Mouse (Mus musculus): ENCODE results near the gene Tango2. TPM values are rescaled to one million over a fixed set of nuclear protein-coding genes. Genes with fewer than 3 reads are reported as not detected.

Tango2 gene
- total RNA-seq (2015; ENCODE audit: low replicate concordance) (8.8 and 26.9 TPM in 2 replicates), total RNA-seq (2017; ENCODE audit: low replicate concordance) (8.8 and 12.1 TPM in 2 replicates)

DNA sequence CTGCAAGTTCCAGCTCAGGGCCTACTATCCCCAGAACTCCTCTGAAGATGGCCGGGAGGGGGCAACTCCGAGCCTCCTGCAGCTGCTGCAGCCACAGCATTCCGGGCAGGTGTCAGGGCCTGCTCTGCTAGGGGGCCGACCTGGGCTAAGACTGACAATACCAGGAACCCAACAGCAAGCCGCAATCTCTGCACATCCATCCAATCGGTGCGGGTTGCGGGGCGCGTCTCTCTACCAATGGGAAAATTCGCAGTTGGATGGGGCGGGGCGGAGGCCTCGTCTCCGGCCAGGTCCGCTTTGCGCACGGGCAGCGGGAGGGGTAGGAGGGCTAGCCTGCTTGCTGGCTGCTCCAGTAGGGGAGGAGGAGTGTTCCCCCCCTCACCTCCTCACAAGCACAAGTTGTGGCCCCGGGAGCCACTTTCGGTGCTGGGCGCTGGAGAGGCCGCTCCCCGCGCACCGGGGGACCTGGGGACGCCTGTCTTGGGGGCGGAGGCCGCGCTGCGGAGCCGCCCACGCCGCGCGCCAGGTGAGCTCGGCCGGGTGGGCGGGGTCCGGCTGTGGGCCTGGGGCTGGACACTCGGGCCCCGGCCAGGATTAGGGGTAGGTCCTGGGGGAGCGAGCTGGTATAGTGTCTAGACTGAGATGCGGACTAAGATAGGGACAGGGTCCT, at the start of gene Tango2, which contains the start of gene Arvcf:
TSS of gene Tango2 (minus strand) at position 173 of the 670 bp plus-strand sequence.
TSS of gene Arvcf (plus strand) at position 252 of the 670 bp plus-strand sequence.
- no peak for ATAC-seq (replicated peaks; ENCODE audit: low FRiP score, poor library complexity, severe bottlenecking)

DNA sequence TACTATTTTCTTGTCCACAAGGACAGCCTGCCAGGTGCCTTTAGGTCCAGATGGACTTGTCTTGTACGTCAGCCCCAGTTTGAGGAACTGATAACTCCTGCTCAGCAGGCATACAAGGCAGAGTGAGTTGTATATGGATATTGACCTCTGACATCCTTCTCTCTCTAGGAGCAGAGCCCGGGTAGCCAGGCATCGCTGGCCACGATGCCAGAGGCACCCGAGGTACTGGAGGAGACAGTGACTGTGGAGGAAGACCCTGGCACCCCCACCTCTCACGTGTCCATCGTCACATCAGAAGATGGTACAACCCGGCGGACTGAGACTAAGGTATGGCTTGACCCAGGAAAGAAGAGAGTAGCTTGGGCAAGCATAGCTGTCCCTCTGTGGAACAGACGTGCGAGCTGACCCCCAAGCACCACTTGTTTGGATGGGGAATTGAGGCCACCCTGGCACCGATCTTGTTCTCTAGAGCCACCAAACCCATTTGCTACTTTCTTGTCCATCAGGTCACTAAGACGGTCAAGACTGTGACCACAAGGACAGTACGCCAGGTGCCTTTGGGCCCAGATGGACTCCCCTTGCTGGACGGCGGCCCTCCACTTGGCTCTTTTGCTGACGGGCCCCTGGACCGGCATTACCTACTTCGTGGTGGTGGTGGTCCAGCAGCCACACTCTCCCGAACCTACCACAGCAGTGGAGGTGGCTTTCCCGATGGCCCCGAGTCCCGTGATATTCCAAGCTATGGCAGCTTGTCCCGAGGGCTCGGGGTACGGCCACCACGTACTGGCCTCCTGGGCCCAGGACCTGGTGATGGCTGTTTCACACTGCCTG, 49.1 kb upstream of the Tango2 start:
- no peak for ATAC-seq (replicated peaks; ENCODE audit: low FRiP score, poor library complexity, severe bottlenecking)

GRCm38 (mm10) chr16:18396201-18396600, 48.3 kb upstream of the Tango2 start:
- ATAC-seq (replicated peaks; ENCODE audit: low FRiP score, poor library complexity, severe bottlenecking) = no peak

- no peak for ATAC-seq (replicated peaks; ENCODE audit: low FRiP score, poor library complexity, severe bottlenecking)
These were observed 47.7 kb upstream of the Tango2 start for GRCm38 (mm10) chr16:18395620-18396036.

GRCm38 (mm10) chr16:18394777-18395619, 47.1 kb upstream of the Tango2 start:
- no peak for ATAC-seq (replicated peaks; ENCODE audit: low FRiP score, poor library complexity, severe bottlenecking)

GRCm38 (mm10) chr16:18394056-18394455, 46.2 kb upstream of the Tango2 start:
- ATAC-seq (replicated peaks; ENCODE audit: low FRiP score, poor library complexity, severe bottlenecking) = no peak

- no peak for ATAC-seq (replicated peaks; ENCODE audit: low FRiP score, poor library complexity, severe bottlenecking)
These were observed 45.7 kb upstream of the Tango2 start for GRCm38 (mm10) chr16:18393595-18393994.

DNA sequence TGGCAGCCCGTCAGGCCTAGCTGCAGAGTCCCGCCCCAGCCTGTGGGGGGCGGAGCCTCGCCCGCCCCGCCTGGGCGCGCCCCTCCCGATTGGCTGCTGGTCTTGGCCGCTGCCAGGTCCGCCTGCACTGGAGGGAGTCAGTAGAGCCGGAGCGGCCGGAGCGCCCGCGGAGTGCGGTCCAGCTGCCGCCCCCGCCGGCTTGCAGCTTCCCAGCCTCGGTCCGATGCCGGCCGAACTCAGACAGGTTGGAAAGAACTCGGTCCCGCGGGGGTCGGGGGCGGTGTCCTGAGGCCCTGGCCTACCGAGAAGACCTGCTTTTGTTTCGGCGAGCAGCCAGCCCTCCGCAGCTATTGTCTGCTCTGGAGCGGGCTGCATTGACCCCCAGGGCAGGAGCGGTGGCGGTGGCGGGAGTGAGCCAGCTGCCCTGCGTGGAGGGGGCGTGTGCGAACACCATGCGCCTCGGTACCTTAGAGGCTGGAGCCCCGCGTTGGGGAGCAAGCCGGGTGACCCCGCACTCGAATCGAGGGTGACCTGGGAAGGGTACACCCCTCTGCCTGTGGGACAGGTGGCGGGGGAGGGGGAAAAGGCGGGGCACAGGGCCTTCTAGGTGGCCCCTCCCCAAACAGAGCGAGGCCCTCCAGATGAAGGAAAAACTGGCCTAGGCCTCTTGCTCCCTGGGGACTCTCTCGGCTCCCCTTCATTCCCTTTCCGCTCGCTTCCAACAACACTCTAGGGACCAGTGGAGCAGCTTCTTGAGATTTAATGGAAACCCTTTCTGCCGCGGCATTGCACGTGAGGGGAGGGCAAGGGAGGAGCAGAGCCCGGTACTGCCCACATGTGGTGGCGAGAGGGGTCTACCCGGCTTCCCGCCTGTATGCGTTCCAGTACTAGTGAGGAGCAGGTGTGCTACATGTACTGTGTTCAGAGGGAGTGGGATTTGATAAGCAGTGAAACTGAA, 44.8 kb upstream of the Tango2 start:
- ATAC-seq (replicated peaks; ENCODE audit: low FRiP score, poor library complexity, severe bottlenecking) = peak; percentile 90

GRCm38 (mm10) chr16:18391728-18392127, 43.8 kb upstream of the Tango2 start:
- ATAC-seq (replicated peaks; ENCODE audit: low FRiP score, poor library complexity, severe bottlenecking) = no peak

- ATAC-seq (replicated peaks; ENCODE audit: low FRiP score, poor library complexity, severe bottlenecking) = no peak
These were observed 43.2 kb upstream of the Tango2 start for GRCm38 (mm10) chr16:18391127-18391526.

DNA sequence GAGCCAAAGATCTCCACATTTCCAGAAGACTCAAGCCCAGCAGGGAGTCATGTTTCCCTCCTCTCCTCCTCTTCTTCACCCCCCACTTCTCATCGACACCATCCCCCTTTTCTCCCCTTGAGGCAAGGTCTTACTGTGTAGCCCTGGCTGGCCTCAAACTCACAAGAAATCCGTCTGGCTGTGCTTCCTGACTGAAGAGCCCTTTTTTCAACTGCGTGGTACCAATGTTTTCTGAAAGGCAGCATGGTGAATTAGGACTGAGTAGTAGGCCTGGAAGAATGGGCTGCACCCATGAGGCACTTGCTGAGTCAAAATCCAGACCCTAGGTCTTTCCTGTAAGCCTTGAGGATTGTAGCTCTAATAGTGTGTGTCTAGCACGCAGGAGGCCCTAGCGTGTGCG, 42.5 kb upstream of the Tango2 start:
- ATAC-seq (replicated peaks; ENCODE audit: low FRiP score, poor library complexity, severe bottlenecking) = no peak

DNA sequence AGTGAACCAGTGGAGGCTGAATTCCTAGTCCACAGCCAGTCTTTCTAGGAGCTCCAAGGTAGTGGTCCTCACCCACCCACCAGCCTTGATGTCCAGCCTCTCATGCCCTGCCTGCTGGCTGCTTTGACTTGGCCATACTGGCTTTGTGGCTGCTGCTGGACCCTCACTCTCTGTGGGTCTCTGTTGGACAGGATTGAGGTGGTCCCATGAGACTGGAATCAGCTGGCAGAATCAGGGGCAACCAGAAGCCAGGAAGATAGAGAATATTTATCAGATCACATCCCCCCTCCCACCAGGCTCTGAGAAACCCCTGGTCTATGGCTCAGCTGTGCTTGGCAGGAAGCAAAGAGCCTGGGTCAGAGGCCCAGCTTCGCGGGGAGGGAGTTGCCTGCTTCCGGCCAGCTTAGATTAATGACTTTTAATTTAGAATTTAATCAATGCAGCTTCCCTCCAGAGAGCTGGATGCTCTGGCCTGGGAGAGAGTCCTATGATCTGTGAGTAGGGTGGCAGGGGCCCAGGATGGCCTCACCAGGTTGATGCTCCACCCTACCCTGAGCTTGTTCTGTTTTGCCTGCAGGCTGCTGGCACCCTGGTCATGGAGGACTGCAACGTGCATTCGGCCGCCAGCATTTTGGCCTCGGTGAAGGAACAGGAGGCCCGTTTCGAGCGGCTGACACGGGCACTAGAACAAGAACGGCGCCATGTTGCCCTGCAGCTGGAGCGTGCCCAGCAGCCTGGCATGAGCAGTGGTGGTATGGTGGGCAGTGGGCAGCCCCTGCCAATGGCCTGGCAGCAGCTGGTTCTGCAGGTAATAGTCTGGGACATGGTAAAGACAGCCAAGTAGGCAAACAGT, 40.9 kb upstream of the Tango2 start:
- no peak for ATAC-seq (replicated peaks; ENCODE audit: low FRiP score, poor library complexity, severe bottlenecking)

- ATAC-seq (replicated peaks; ENCODE audit: low FRiP score, poor library complexity, severe bottlenecking) = no peak
These were observed 40.0 kb upstream of the Tango2 start for GRCm38 (mm10) chr16:18387704-18388582.

DNA sequence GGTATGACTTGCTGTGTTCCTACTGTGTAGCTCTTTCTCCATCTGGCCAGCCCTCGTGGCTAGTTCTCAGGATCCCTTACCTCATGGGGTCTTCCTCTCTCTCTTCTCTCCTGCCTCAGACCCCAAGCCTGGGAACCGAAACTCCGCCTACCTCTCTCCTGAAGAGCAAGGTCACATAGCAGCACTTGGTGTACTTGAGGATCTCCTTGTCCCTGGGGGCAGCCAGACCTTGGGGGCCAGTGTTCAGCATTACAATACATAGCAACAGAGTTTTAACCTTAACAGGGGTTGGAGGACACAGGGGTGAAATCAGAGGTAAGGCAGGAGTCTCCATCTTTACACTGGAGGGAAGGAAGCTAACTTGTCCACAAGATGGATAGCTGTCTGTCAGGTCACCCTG, 39.1 kb upstream of the Tango2 start:
- ATAC-seq (replicated peaks; ENCODE audit: low FRiP score, poor library complexity, severe bottlenecking) = no peak

- ATAC-seq (replicated peaks; ENCODE audit: low FRiP score, poor library complexity, severe bottlenecking) = no peak
These were observed 38.5 kb upstream of the Tango2 start for GRCm38 (mm10) chr16:18386451-18386850.

DNA sequence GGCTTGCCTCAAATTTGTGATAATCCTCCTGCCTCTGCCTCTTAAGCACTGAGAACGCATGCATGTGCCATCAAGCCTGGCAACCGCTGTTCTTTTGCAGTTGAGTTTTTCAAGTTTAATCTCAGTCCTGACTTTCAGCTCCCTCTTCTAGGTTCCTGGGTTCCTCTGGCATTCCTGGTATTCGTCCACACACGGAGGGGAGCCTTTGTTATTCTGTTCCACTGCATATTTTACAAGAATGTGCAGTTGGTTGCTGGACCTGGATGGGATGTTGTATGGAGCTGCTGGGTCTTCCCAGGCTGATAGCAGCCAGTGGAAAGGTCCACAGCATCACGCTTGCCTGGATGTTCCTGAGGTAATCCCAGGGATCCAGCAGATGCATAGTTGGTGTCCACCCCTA, 37.5 kb upstream of the Tango2 start:
- ATAC-seq (replicated peaks; ENCODE audit: low FRiP score, poor library complexity, severe bottlenecking) = no peak

GRCm38 (mm10) chr16:18384659-18385058, 36.8 kb upstream of the Tango2 start:
- no peak for ATAC-seq (replicated peaks; ENCODE audit: low FRiP score, poor library complexity, severe bottlenecking)

Measured in erythroblast, adult 5-6 weeks (primary cell).